Mouse (Mus musculus) heart, adult 2 months (tissue): Measurements from ENCODE around the gene Ctnna2.

Experiments
- CTCF ChIP-seq: fragments of 200-600 bp; IDR thresholded peaks from 2 replicates; pipeline ENCODE4 v1.8.1; 2022; ENCODE audit warnings: antibody characterized with exemption, mild to moderate bottlenecking, moderate library complexity
- EP300 ChIP-seq: fragments of 200-500 bp; IDR thresholded peaks from 2 replicates; pipeline ENCODE4 v1.6.1; 2011; ENCODE audit warnings: low read depth, low read length, control low read depth; ENCODE audit not compliant: insufficient read depth
- POLR2A ChIP-seq: fragments of 200-500 bp; IDR thresholded peaks from 2 replicates; pipeline ENCODE4 v1.6.1; 2011; ENCODE audit warnings: mild to moderate bottlenecking, low read depth, low read length, control low read depth; ENCODE audit not compliant: insufficient read depth

DNA sequence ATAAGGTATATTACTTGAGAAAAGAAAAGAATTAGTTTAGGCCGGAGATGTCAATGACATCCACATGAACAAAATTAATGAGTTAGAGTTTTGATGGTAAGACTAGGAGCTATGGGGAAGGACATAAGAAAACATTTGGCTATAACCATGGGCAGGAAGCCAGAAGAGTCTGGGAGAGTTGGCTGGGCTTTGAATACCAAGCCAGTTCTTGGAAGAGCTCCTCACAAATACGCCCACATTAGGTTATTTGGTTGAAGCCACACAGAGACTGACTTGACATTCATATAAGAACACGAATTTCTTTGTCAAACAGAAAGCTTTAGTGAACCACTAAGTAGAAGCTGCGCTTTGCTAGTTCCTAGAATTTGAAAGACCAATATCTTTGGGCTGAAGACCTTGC lies 554.7 kb downstream of the Ctnna2 start:
- TF ChIP-seq CTCF (no peak), POLR2A (no peak), EP300 (no peak)
